Mouse (Mus musculus) forebrain, embryonic 10.5 days (tissue): ENCODE data around the gene Gm28778. TPM values are rescaled to one million over a fixed set of nuclear protein-coding genes. Genes with fewer than 3 reads are reported as not detected.
"Not testable (repeated sequence)": the region's sequence is repeated elsewhere in the genome, so short reads cannot be mapped to it uniquely, and the experiment has no call there.

Experiments
- DNase-seq: peaks from one replicate; pipeline ENCODE4 v3.0.0-alpha.2; 2017; ENCODE audit warnings: low spot score; ENCODE audit errors: extremely low spot score
- H3K27ac ChIP-seq: fragments of 300-500 bp; sonication (generic); 2 replicates; pipeline ENCODE4 v1.5.1; 2016; ENCODE audit warnings: mild to moderate bottlenecking
- H3K27me3 ChIP-seq: fragments of 300-500 bp; sonication (generic); 2 replicates; pipeline ENCODE4 v1.6.1; 2016; ENCODE audit warnings: mild to moderate bottlenecking; ENCODE audit not compliant: poor library complexity, severe bottlenecking
- H3K36me3 ChIP-seq: fragments of 300-500 bp; sonication (generic); replicated peaks from 2 replicates; pipeline ENCODE4 v1.6.1; 2016; ENCODE audit warnings: mild to moderate bottlenecking, moderate library complexity
- H3K4me1 ChIP-seq: fragments of 300-500 bp; sonication (generic); 2 replicates; pipeline ENCODE4 v1.6.1; 2016
- H3K4me3 ChIP-seq: fragments of 300-500 bp; sonication (generic); 2 replicates; pipeline ENCODE4 v1.5.1; 2016; ENCODE audit warnings: mild to moderate bottlenecking, moderate library complexity
- H3K9me3 ChIP-seq: fragments of 300-500 bp; sonication (generic); 2 replicates; pipeline ENCODE4 v1.6.1; 2016; ENCODE audit warnings: mild to moderate bottlenecking, moderate library complexity
- WGBS: fragments of 180-500 bp; shearing (Covaris S2); methylation state at CpG from one replicate; pipeline ENCODE4 v1.1.7; 2016; 5-methylcytosine and 5-hydroxymethylcytosine counted together
- polyA plus RNA-seq: library from polyadenylated mRNA; unstranded; fragments of >200 nt; fragmentation: Nextera tagmentation; extraction: Ambion mirVana; gene quantifications from 2 replicates; pipeline ENCODE4 v1.2.1, GENCODE M21; 2016

Gene Gm28778
- polyA plus RNA-seq: not detected in 2 replicates

- H3K4me1 ChIP-seq: peaks cover 15% of the 10 kb centered on the region
- H3K36me3 ChIP-seq: peaks cover 36% of the 10 kb centered on the region
- peak within 1 kb of the TSS; percentile 85 for H3K4me3 ChIP-seq
- no peaks in the 10 kb centered on the region for H3K9me3 ChIP-seq
- peak; percentile 92 for DNase-seq
- H3K27me3 ChIP-seq: no peaks in the 10 kb centered on the region
- under 1% methylated on average over 66 of the region's 66 CpGs for WGBS
- peak within 1 kb of the TSS; percentile 96 for H3K27ac ChIP-seq
Measured at GRCm38 (mm10) chr1:53296581-53297383, at the start of gene Gm28778, which contains the start of the genes Pms1 and Ormdl1. Gene Gm28778 (plus strand): TSS chr1:53297111. Gene Pms1 (minus strand): TSS chr1:53297018. Gene Ormdl1 (plus strand): TSS chr1:53297095.

DNA sequence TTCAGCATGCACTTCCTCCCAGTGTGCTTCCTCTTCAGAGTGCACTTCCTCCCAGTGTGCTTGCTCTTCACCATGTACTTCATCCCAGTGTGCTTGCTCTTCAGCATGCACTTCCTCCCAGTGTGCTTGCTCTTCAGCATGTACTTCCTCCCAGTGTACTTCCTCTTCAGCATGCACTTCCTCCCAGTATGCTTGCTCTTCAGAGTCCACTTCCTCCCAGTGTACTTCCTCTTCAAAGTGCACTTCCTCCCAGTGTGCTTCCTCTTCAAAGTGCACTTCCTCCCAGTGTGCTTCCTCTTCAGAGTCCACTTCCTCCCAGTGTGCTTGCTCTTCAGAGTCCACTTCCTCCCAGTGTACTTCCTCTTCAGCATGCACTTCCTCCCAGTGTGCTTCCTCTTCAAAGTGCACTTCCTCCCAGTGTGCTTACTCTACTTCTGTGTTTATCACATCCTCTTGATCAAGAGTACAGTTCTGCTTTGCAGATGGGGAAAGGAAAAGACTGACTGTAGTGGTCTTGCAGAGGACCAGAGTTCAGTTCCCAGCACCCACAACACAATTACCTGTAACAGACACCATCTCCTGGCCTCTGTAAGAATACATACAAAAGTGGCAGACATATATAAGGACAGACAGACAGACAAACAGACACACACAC, 31.8 kb upstream of the Gm28778 start:
- peaks cover 28% of the 10 kb centered on the region for H3K36me3 ChIP-seq
- H3K4me1 ChIP-seq, H3K4me3 ChIP-seq, H3K27ac ChIP-seq, H3K27me3 ChIP-seq, DNase-seq, H3K9me3 ChIP-seq: not testable (repeated sequence)

DNA sequence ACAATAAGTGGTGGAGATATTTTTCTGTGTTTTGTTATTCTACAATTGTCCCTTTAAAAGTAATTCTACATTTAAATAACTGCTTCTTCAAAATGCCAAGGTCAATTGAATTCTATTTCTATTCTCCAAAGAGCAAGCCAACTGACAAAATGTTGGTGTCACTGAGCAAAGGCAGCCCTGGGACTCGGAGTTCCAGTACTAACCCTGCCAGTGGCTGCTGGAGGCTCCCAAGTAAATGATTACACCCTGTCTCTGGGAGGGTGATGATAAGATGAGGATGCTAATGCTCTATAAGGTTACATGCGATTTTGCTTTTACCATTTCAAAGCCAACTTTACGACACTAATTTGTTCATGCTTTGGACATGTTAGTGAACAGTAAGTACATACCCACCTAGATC, 27.0 kb upstream of the Gm28778 start:
- H3K4me3 ChIP-seq: no peak overlapping the region
- H3K27ac ChIP-seq: no peak overlapping the region
- H3K27me3 ChIP-seq: no peaks in the 10 kb centered on the region
- H3K9me3 ChIP-seq: no peaks in the 10 kb centered on the region
- DNase-seq: no peak
- WGBS: 96% methylated on average over 3 of the region's 3 CpGs
- peaks cover 29% of the 10 kb centered on the region for H3K36me3 ChIP-seq
- no peaks in the 10 kb centered on the region for H3K4me1 ChIP-seq

GRCm38 (mm10) chr1:53272646-53273045, 24.3 kb upstream of the Gm28778 start:
- Histone ChIP-seq H3K36me3 (peaks cover 16% of the 10 kb centered on the region), H3K27me3 (no peaks in the 10 kb centered on the region), H3K9me3 (no peaks in the 10 kb centered on the region), H3K4me3 (no peak overlapping the region), H3K27ac (no peak overlapping the region), H3K4me1 (no peaks in the 10 kb centered on the region)
- no peak for DNase-seq

DNA sequence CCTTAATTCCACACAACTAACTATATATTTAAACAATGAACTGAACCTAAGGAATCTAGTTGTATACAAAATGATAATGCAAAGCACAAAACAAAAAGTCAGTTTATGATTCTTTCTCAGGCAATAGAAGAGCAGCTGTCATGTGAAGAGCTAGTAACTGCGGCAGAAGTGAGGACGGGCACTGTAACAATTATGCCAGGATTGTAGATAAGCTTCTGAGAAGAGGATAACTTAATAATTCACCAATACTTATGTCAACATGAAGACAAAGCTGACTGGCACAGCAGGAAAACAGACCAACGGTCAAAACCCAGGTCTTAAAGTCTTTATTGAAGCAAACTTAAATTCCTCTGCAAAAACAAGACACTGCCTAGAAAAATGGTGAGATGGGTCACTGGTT, 5.7 kb upstream of the Gm28778 start:
- no peaks in the 10 kb centered on the region; the same call in 1 of the 2 replicates for H3K9me3 ChIP-seq
- H3K36me3 ChIP-seq: peaks cover 44% of the 10 kb centered on the region
- peaks cover 6% of the 10 kb centered on the region; the same call in 1 of the 2 replicates for H3K4me1 ChIP-seq
- H3K27me3 ChIP-seq: no peaks in the 10 kb centered on the region
- H3K4me3 ChIP-seq: no peak overlapping the region
- no peak overlapping the region for H3K27ac ChIP-seq
- 90% methylated on average over 3 of the region's 3 CpGs for WGBS
- no peak for DNase-seq

DNA sequence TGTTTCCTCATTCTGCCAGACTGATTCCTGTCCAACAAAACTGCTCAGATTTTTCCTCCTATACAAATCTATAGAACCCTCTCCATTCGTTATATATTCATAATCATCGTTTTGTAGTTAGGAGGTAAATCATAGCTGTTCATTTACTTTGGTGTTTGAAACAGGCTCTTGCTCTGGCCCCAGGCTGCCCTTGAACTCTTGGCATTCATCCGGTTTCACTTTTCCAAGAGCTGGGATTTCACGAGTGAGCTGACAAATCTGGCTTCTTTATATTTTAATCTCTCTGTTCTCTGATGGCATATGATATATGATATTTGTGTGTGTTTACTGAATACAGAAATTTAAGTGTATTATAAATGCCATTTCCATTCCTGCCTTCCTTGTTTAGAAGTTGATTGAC, 3.6 kb downstream of the Gm28778 start:
- H3K4me3 ChIP-seq: no peak overlapping the region
- H3K4me1 ChIP-seq: peaks cover 15% of the 10 kb centered on the region
- H3K9me3 ChIP-seq: no peaks in the 10 kb centered on the region
- H3K27ac ChIP-seq: no peak overlapping the region
- DNase-seq: no peak
- H3K36me3 ChIP-seq: peaks cover 60% of the 10 kb centered on the region
- 92% methylated on average over 4 of the region's 4 CpGs for WGBS
- no peaks in the 10 kb centered on the region for H3K27me3 ChIP-seq

DNA sequence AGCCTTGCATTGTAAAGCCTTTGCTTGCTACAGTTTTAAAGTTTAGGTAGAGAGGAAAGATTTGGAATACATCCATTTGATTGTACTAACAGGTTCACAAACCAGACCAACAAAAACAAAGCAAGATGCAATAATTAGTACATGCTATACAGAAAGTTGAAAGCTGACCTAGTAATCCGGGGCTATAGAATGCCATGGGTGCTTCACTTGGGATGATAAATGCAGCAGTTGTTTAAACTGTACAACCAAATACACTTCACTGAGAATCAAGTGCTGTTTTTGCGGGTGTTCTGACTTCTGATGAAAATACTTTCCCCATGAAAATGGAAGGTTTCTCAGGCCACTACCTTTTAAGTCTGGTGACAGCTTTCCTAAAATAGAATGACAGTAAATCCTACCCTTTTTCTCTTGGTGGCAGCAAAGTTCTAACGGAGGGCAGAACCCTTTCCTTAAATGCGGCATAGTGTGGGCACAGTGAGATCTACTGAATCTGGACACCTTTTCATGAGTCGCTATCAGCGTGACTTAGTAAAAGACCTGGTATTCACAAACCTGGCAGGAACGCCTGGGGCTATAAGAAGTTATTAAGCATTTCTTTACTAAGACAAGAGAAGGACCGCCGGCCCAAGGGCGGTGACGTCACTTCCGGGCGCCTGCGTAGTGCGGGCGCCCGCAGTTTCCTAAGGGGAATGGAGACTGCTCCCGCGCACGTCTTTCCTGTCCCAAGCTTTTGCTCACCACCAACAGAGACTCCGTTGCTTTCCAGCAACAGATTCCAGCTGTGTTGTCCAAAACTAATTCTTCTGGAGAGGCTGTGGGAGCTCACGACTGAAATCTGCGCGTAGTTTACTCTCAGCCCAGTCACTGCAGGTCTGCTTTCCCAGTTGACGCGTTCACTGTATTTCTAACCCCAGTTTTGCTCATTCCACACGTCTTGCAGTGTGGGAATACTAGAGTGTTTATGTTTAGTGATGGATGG, 16.4 kb downstream of the Gm28778 start, which contains the start of gene Osgepl1:
Osgepl1 (plus strand) TSS at position 636 of the 979 bp plus-strand sequence.
- peak within 1 kb of the TSS; percentile 93 for H3K27ac ChIP-seq
- 4% methylated on average over 27 of the region's 27 CpGs for WGBS
- H3K4me1 ChIP-seq: peaks cover 9% of the 10 kb centered on the region
- H3K4me3 ChIP-seq: peak within 1 kb of the TSS; percentile 71
- no peaks in the 10 kb centered on the region for H3K9me3 ChIP-seq
- peaks cover 51% of the 10 kb centered on the region for H3K36me3 ChIP-seq
- DNase-seq: peak; percentile 85
- H3K27me3 ChIP-seq: no peaks in the 10 kb centered on the region

- WGBS: 97% methylated on average over 4 of the region's 4 CpGs
- H3K9me3 ChIP-seq: no peaks in the 10 kb centered on the region
- no peaks in the 10 kb centered on the region for H3K4me1 ChIP-seq
- no peak overlapping the region for H3K4me3 ChIP-seq
- DNase-seq: no peak
- no peak overlapping the region for H3K27ac ChIP-seq
- no peaks in the 10 kb centered on the region for H3K27me3 ChIP-seq
- peaks cover 73% of the 10 kb centered on the region for H3K36me3 ChIP-seq
Measured at GRCm38 (mm10) chr1:53321662-53322344, 24.9 kb downstream of the Gm28778 start.

DNA sequence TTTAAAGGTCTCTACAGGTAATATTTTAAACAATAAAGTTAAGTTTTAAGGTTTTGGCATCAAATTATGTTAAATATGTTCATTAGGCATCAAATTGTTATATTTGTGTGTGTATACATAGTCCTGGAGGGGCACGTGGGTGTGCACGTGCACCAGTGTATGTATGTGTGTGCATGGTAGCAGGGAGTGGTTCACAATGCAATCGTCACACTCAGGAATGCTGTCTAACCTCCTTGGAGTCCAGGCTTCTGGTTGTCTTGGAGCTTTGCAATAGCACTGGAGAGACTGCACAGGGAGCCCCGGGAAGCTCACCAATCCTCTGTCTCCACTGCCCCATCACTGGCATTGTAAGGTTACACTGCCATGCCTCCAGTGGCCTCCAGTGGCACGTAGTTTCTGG, 26.3 kb downstream of the Gm28778 start:
- no peak for DNase-seq
- H3K27me3 ChIP-seq: no peaks in the 10 kb centered on the region
- no peak overlapping the region for H3K27ac ChIP-seq
- H3K4me3 ChIP-seq: no peak overlapping the region
- no peaks in the 10 kb centered on the region for H3K4me1 ChIP-seq
- peaks cover 60% of the 10 kb centered on the region for H3K36me3 ChIP-seq
- H3K9me3 ChIP-seq: no peaks in the 10 kb centered on the region
- 92% methylated on average over 5 of the region's 5 CpGs for WGBS

DNA sequence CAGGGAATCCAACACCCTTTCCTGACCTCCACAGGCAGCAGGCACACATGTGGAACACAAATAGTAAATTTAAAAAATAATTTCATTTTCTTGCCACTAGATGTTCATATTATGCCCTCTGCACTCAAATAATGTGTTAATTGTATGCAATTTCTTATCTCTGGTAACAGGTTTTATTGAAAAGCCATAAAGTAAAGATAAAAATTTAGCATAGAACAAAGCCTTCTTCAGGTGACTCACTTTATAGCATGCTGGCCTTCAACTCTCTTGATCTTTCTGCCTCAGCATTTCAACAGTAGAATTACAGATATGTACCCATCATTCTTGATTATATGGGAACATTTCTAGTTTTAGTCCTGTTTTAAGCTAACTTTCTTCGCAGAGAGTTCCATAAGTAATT, 27.4 kb downstream of the Gm28778 start:
- Histone ChIP-seq H3K36me3 (peaks cover 51% of the 10 kb centered on the region), H3K27ac (no peak overlapping the region), H3K27me3 (no peaks in the 10 kb centered on the region), H3K4me3 (no peak overlapping the region), H3K4me1 (no peaks in the 10 kb centered on the region), H3K9me3 (no peaks in the 10 kb centered on the region)
- DNase-seq: no peak
- whole genome bisulfite sequencing: 97% methylated on average over 1 of the region's 1 CpGs

DNA sequence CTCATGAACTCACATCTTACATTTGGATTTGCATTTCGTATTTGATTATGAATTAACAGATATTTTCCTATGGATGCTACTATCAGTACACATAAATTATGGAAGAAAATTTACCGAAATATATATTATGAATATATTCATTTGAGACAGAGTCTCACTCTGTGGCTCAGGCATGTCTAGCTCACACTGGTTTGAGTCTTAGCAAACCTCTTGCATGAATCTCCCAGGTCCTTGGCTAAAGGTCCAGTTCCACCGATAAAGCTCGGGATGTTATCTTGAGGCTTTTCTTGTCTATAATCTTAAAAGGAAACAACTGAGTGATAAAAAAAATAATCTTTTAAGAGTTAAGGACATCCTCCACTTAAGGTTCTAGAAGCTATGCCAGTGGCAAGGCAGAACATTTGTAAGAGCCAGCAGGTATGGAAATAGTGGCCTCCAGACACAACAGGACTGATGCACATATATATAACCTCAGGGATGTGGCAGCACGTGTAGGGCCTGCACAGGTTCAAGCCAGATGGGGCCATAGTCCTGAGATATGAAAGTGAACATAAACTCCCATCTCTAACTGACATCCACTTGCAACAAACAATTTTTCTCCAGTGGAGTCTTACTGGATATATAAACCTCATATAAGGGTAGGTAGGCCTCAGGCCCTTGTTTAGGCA, 28.1 kb downstream of the Gm28778 start:
- Histone ChIP-seq H3K36me3 (peaks cover 46% of the 10 kb centered on the region), H3K4me3 (no peak overlapping the region), H3K27me3 (no peaks in the 10 kb centered on the region), H3K27ac (no peak overlapping the region), H3K4me1 (no peaks in the 10 kb centered on the region), H3K9me3 (no peaks in the 10 kb centered on the region)
- 92% methylated on average over 5 of the region's 5 CpGs for WGBS
- no peak for DNase-seq
